Mouse (Mus musculus) thymus, postnatal 14 days (tissue): ENCODE results near the gene Apol8.
A peak's percentile ranks its signal among the peaks of the same experiment; 100 is the strongest.
"Not testable (repeated sequence)": the region's sequence is repeated elsewhere in the genome, so short reads cannot be mapped to it uniquely, and the experiment has no call there.

Source experiments
- DNase-seq: peaks from one replicate; pipeline ENCODE4 v3.0.0; 2021

Apol8 gene

GRCm38 (mm10) chr15:77748414-77748813 lies 8.4 kb downstream of the Apol8 start:
- no peak for DNase-seq

- no peak for DNase-seq
Measured at GRCm38 (mm10) chr15:77746326-77746725, 10.5 kb downstream of the Apol8 start.

GRCm38 (mm10) chr15:77745081-77745480 lies 11.7 kb downstream of the Apol8 start:
- no peak for DNase-seq

- no peak for DNase-seq
Measured at GRCm38 (mm10) chr15:77744632-77745031, 12.2 kb downstream of the Apol8 start.

GRCm38 (mm10) chr15:77741556-77741955 lies 15.2 kb downstream of the Apol8 start:
- DNase-seq, result not testable (repeated sequence)

GRCm38 (mm10) chr15:77740511-77741297 lies 16.1 kb downstream of the Apol8 start:
- DNase-seq, result no peak

GRCm38 (mm10) chr15:77733903-77734302 lies 22.9 kb downstream of the Apol8 start:
- not testable (repeated sequence) for DNase-seq

- peak; percentile 60 for DNase-seq
Measured at GRCm38 (mm10) chr15:77733380-77733779, 23.4 kb downstream of the Apol8 start.

- not testable (repeated sequence) for DNase-seq
Measured at GRCm38 (mm10) chr15:77732851-77733250, 24.0 kb downstream of the Apol8 start.

GRCm38 (mm10) chr15:77731605-77732004 lies 25.2 kb downstream of the Apol8 start:
- DNase-seq, result no peak

- DNase-seq, result not testable (repeated sequence)
Measured at GRCm38 (mm10) chr15:77728739-77729138, 28.1 kb downstream of the Apol8 start, which contains the start of gene Apol9b. Gene Apol9b (plus strand): TSS chr15:77729039.

- DNase-seq, result not testable (repeated sequence)
Measured at GRCm38 (mm10) chr15:77727745-77728144, 29.1 kb downstream of the Apol8 start.

- not testable (repeated sequence) for DNase-seq
Measured at GRCm38 (mm10) chr15:77727139-77727538, 29.7 kb downstream of the Apol8 start.

GRCm38 (mm10) chr15:77725393-77726020 lies 31.3 kb downstream of the Apol8 start:
- DNase-seq, result not testable (repeated sequence)

- not testable (repeated sequence) for DNase-seq
Measured at GRCm38 (mm10) chr15:77724208-77724911, 32.4 kb downstream of the Apol8 start.

GRCm38 (mm10) chr15:77721509-77721908 lies 35.3 kb downstream of the Apol8 start:
- not testable (repeated sequence) for DNase-seq

GRCm38 (mm10) chr15:77718240-77718639 lies 38.6 kb downstream of the Apol8 start:
- not testable (repeated sequence) for DNase-seq

GRCm38 (mm10) chr15:77708936-77709335 lies 47.9 kb downstream of the Apol8 start:
- DNase-seq, result not testable (repeated sequence)

GRCm38 (mm10) chr15:77705306-77705705 lies 51.5 kb downstream of the Apol8 start:
- not testable (repeated sequence) for DNase-seq

- not testable (repeated sequence) for DNase-seq
Measured at GRCm38 (mm10) chr15:77698656-77699055, 58.1 kb downstream of the Apol8 start, which contains the start of gene Apol7e. Gene Apol7e (plus strand): TSS chr15:77698857.
